Comparison of ENCODE assay signal across 23 mouse cellular contexts in genomic region chr2:72356471-72356870, GRCm38 (mm10).
"Had no signal": no experiment of that assay in that cellular context is flagged by ENCODE, and none has a peak within 500 bp of the region (broad histone marks: within the 10 kb centered on the region; RNA-seq: fewer than 3 reads in every experiment).

No protein-coding gene starts in this region.

- H3K27ac ChIP-seq: forebrain, embryonic 15.5 days; heart, embryonic 13.5 days; heart, embryonic 15.5 days; hindbrain, embryonic 13.5 days; hindbrain, embryonic 15.5 days; hindbrain, postnatal 0 days; kidney, embryonic 15.5 days; limb, embryonic 13.5 days; limb, embryonic 15.5 days; liver, embryonic 12.5 days; liver, embryonic 14.5 days had no signal

- H3K9ac ChIP-seq: forebrain, embryonic 15.5 days; forebrain, postnatal 0 days; heart, embryonic 13.5 days; heart, embryonic 15.5 days; hindbrain, embryonic 13.5 days; hindbrain, embryonic 15.5 days; kidney, embryonic 15.5 days; limb, embryonic 13.5 days; limb, embryonic 15.5 days; liver, embryonic 12.5 days; liver, embryonic 14.5 days had no signal

- H3K27me3 ChIP-seq: forebrain, embryonic 15.5 days; heart, embryonic 13.5 days; heart, embryonic 15.5 days; hindbrain, embryonic 13.5 days; hindbrain, embryonic 15.5 days; kidney, embryonic 15.5 days; limb, embryonic 13.5 days; limb, embryonic 15.5 days; liver, embryonic 12.5 days had no signal

- H3K9me3 ChIP-seq: forebrain, embryonic 15.5 days; heart, embryonic 13.5 days; heart, embryonic 15.5 days; hindbrain, embryonic 13.5 days; hindbrain, embryonic 15.5 days; kidney, embryonic 15.5 days; limb, embryonic 13.5 days; limb, embryonic 15.5 days; liver, embryonic 12.5 days had no signal

- ATAC-seq: forebrain, embryonic 15.5 days; forebrain, postnatal 0 days; hindbrain, postnatal 0 days; intestine, embryonic 16.5 days; liver, embryonic 12.5 days had no signal

- H3K4me1 ChIP-seq: forebrain, embryonic 15.5 days; hindbrain, embryonic 13.5 days; hindbrain, embryonic 15.5 days; kidney, embryonic 15.5 days; limb, embryonic 13.5 days; limb, embryonic 15.5 days; liver, embryonic 12.5 days had no signal

- H3K4me3 ChIP-seq: forebrain, embryonic 15.5 days; heart, embryonic 13.5 days; heart, embryonic 15.5 days; hindbrain, embryonic 13.5 days; hindbrain, embryonic 15.5 days; kidney, embryonic 15.5 days; limb, embryonic 13.5 days; limb, embryonic 15.5 days; liver, embryonic 12.5 days had no signal

- H3K4me2 ChIP-seq: forebrain, embryonic 15.5 days; heart, embryonic 11.5 days; heart, embryonic 13.5 days; heart, embryonic 15.5 days; hindbrain, embryonic 13.5 days; hindbrain, embryonic 15.5 days; kidney, embryonic 15.5 days; limb, embryonic 13.5 days; limb, embryonic 15.5 days; liver, embryonic 12.5 days had no signal

- DNase-seq: forebrain, postnatal 0 days; heart, adult 18-20 months; heart, postnatal 14 days; heart, postnatal 36 days; kidney, adult 11 months; kidney, adult 8-10 months; kidney, postnatal 14 days; layer of hippocampus, adult 9-11 months; layer of hippocampus, postnatal 36 days; left cerebral cortex, postnatal 4 days had no signal

- H3K36me3 ChIP-seq: forebrain, embryonic 15.5 days; heart, embryonic 15.5 days; hindbrain, embryonic 13.5 days; hindbrain, embryonic 15.5 days; kidney, embryonic 15.5 days; limb, embryonic 13.5 days; liver, embryonic 12.5 days had no signal
